Mouse (Mus musculus) liver, adult 2 months (tissue): ENCODE results near the gene Gm37240. TPM values are rescaled to one million over a fixed set of nuclear protein-coding genes. Genes with fewer than 3 reads are reported as not detected.

ENCODE experiments used
- DNase-seq: peaks from one replicate; pipeline ENCODE4 v3.0.0-alpha.2; 2011; ENCODE audit warnings: low read depth, low spot score; ENCODE audit errors: extremely low read depth
- H3K27ac ChIP-seq: fragments of 200-500 bp; replicated peaks from 2 replicates; pipeline ENCODE4 v1.5.1; 2012; ENCODE audit warnings: low read depth, mild to moderate bottlenecking, control low read depth, inconsistent platforms, low read length; ENCODE audit not compliant: insufficient read depth
- H3K27me3 ChIP-seq: fragments of 200-500 bp; 2 replicates; pipeline ENCODE4 v1.6.1; 2012; ENCODE audit warnings: mild to moderate bottlenecking, moderate library complexity, low read length, inconsistent platforms; ENCODE audit not compliant: control insufficient read depth, insufficient read depth
- H3K36me3 ChIP-seq: fragments of 200-500 bp; 2 replicates; pipeline ENCODE4 v1.6.1; 2012; ENCODE audit warnings: low read length, inconsistent platforms; ENCODE audit not compliant: control insufficient read depth, insufficient read depth
- H3K4me1 ChIP-seq: fragments of 200-500 bp; 2 replicates; pipeline ENCODE4 v1.6.1; 2011; ENCODE audit warnings: low read length; ENCODE audit not compliant: control insufficient read depth, insufficient read depth
- H3K4me3 ChIP-seq: fragments of 200-500 bp; 2 replicates; pipeline ENCODE4 v1.5.1; 2011; ENCODE audit warnings: low read depth, mild to moderate bottlenecking, control low read depth, low read length, moderate library complexity; ENCODE audit not compliant: insufficient read depth
- H3K79me2 ChIP-seq: fragments of 200-500 bp; 2 replicates; pipeline ENCODE4 v1.6.1; 2012; ENCODE audit warnings: inconsistent platforms, mild to moderate bottlenecking, low read length, moderate library complexity; ENCODE audit not compliant: control insufficient read depth, insufficient read depth
- H3K9ac ChIP-seq: fragments of 200-500 bp; 2 replicates; pipeline ENCODE4 v1.6.1; 2012; ENCODE audit warnings: low read depth, mild to moderate bottlenecking, control low read depth, inconsistent platforms, low read length
- CTCF ChIP-seq: fragments of 200-500 bp; IDR thresholded peaks from 2 replicates; pipeline ENCODE4 v1.5.1; 2011; ENCODE audit warnings: low read depth, low read length, control low read depth
- POLR2A ChIP-seq: fragments of 200-500 bp; IDR thresholded peaks from 2 replicates; pipeline ENCODE4 v1.6.1; 2011; ENCODE audit warnings: low read length, control low read depth; ENCODE audit not compliant: insufficient read depth; ENCODE audit errors: extremely low read depth
- WGBS: fragments of 180-500 bp; shearing (Covaris S2); methylation state at CpG from one replicate; pipeline ENCODE4 v1.1.7; 2018; 5-methylcytosine and 5-hydroxymethylcytosine counted together
- polyA plus RNA-seq: library from polyadenylated mRNA; depleted of rRNA; stranded (reverse); fragments of >200 nt; gene quantifications from 2 replicates; pipeline ENCODE4 v1.2.3, GENCODE M21; 2012
- total RNA-seq: library from RNA; depleted of rRNA; stranded (reverse); fragments of >200 nt; gene quantifications from 2 replicates; pipeline ENCODE4 v1.2.3, GENCODE M21; 2014

The Gm37240 gene
- total and polyA plus RNA-seq, 2 experiments: 2.2 to 6.9 TPM

DNA sequence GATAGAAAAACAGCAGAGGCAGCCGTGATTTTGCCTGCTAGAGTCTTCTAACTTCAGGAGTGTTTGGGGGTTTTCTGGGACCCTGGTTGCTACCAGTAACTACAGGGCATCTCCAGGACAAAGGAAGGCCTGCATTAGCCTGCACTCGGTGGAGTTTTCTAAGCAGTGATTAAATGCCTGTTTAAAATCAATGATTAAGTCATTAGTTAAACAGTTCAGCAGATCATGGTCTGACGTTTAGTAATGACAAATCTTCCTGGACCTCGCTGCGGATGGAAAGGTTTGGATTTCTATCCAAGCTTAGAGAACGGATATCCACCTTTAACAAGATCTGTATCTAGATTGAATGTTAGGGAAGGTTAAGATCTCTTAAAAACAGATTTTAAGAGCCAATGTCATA lies 1246.8 kb downstream of the Gm37240 start:
- Histone ChIP-seq H3K4me3 (no peak overlapping the region), H3K27me3 (no peaks in the 10 kb centered on the region), H3K27ac (peak overlapping the region; percentile 80), H3K4me1 (peaks cover 19% of the 10 kb centered on the region), H3K9ac (peak overlapping the region; percentile 48; the same call in 1 of the 2 replicates), H3K36me3 (no peaks in the 10 kb centered on the region), H3K79me2 (no peaks in the 10 kb centered on the region)
- no peak for TF ChIP-seq POLR2A
- 23% methylated on average over 6 of the region's 6 CpGs for WGBS
- DNase-seq: peak; percentile 84

DNA sequence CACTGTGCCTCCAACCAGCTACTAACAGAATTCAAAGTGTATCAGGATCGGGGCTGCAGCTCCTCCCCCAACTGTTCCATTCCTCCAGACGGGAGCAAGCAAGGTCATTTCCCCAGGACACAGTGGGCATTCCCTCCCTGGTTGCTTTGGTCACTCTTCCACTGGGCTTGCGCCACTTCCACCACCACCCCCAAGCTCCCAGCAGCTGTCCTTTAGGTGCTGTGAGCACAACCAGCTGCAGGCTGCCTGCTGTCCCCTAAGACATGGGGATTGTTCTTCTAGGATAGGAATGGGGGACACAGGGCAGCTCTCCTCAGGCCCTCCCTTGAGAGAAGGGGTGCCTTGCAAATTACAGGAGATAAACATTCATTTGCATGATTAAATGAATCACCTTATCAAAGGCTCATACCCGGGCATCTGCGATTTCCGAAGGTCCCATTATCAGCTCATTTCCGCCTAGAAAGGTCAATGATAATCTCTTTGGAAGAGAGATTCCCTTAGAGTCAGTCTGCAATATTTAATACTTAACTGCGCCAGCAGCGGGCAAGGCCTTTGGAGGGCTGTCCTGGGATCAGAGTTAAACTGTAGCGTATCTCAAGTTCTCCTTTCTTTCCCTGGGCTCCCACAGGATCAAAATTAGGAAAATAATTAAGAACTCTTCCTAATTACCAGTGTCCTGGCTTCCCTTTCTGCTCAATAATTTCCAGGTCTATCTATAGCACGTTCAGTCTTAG lies 1247.4 kb downstream of the Gm37240 start:
- WGBS: 14% methylated on average over 11 of the region's 11 CpGs
- no peaks in the 10 kb centered on the region for H3K36me3 ChIP-seq
- no peak for TF ChIP-seq CTCF
- TF ChIP-seq POLR2A: no peak
- peak overlapping the region; percentile 80 for H3K27ac ChIP-seq
- peaks cover 19% of the 10 kb centered on the region for H3K4me1 ChIP-seq
- DNase-seq: peak; percentile 81
- H3K9ac ChIP-seq: peak overlapping the region; percentile 10; the same call in 1 of the 2 replicates
- H3K27me3 ChIP-seq: no peaks in the 10 kb centered on the region
- no peaks in the 10 kb centered on the region for H3K79me2 ChIP-seq
- no peak overlapping the region for H3K4me3 ChIP-seq

DNA sequence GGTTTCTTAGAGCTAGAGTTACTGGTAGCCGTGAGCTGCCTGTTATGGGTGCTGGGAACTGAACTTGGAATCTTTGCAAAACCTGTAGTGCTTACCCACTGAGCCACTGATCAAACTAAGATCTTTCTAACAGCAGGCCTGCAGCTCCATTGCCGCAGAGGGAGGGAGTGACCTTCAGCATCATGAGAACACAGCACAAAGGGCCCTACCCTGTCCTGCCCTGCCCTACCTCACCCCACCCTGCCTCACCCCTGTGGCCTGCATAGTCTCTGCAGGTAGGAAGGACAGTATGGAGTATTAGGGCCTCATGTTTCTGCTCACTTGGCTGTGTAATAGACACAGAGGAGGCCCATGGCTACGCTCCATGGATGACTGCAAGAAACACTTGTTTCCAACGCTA lies 1248.5 kb downstream of the Gm37240 start:
- TF ChIP-seq POLR2A: no peak
- no peak for TF ChIP-seq CTCF
- peaks cover 19% of the 10 kb centered on the region for H3K4me1 ChIP-seq
- no peaks in the 10 kb centered on the region for H3K27me3 ChIP-seq
- H3K79me2 ChIP-seq: no peaks in the 10 kb centered on the region
- H3K36me3 ChIP-seq: no peaks in the 10 kb centered on the region
- WGBS: 89% methylated on average over 4 of the region's 4 CpGs
- H3K4me3 ChIP-seq: no peak overlapping the region
- H3K27ac ChIP-seq: no peak overlapping the region
- DNase-seq: no peak
- no peak overlapping the region for H3K9ac ChIP-seq

DNA sequence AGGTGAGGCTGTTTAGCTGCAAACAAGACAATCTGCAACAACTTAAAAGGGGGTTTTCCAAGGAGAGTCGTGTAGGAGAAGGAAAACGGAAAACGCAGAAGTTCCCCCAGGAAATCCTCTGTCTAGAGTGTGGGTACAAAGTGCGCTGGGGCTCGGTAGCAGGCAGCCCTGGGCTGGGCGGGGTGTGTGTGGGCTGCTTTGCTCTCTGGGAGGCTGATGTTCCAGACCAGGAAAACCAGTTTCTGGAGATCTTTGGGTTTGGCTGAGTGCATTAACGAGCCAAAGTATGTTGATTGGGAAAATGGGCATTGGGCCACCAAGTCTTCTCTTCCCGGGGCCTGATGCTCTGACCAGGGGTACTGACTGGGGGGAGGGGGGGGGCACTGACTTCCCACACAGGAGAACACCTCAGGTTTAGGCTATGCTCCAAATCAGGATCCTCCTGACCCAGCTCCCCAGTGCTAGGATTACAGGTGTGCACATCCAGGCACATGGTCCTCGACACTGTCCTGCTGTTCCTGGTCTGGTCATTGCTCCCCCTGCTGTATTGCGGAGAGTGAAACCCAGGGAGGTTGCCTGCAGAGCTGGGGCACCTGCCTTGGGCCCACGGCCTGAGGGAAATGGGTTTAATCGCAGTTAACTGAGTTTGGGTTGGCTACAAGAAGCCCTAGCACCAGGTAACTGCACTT lies 1249.3 kb downstream of the Gm37240 start:
- Histone ChIP-seq H3K79me2 (no peaks in the 10 kb centered on the region), H3K9ac (no peak overlapping the region), H3K4me1 (peaks cover 19% of the 10 kb centered on the region), H3K27ac (no peak overlapping the region), H3K4me3 (no peak overlapping the region), H3K27me3 (no peaks in the 10 kb centered on the region), H3K36me3 (no peaks in the 10 kb centered on the region)
- TF ChIP-seq POLR2A (no peak), CTCF (no peak)
- WGBS: 46% methylated on average over 12 of the region's 12 CpGs
- DNase-seq: no peak

DNA sequence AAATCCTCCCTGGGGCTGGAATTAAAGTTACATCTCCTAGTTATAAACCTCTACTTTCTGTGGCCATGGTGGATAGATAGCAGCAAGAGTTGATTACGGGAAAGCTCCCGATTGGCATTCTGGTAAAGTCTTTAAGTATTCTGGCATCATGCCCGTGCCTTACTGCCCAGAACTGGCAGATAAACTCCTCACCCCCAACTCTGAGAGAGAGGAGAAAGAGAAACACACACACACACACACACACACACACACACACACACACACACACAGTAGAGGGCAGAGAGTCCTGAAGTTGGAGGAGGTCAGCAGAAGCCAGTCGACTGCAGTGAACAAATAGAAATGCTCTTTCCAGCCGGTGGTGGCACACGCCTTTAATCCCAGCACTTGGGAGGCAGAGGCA lies 1250.2 kb downstream of the Gm37240 start:
- TF ChIP-seq POLR2A: no peak
- no peak for TF ChIP-seq CTCF
- WGBS: 51% methylated on average over 6 of the region's 6 CpGs
- no peak overlapping the region for H3K4me3 ChIP-seq
- H3K9ac ChIP-seq: no peak overlapping the region
- H3K27ac ChIP-seq: no peak overlapping the region
- H3K79me2 ChIP-seq: no peaks in the 10 kb centered on the region
- H3K27me3 ChIP-seq: no peaks in the 10 kb centered on the region
- DNase-seq: no peak
- H3K4me1 ChIP-seq: peaks cover 19% of the 10 kb centered on the region
- H3K36me3 ChIP-seq: no peaks in the 10 kb centered on the region

DNA sequence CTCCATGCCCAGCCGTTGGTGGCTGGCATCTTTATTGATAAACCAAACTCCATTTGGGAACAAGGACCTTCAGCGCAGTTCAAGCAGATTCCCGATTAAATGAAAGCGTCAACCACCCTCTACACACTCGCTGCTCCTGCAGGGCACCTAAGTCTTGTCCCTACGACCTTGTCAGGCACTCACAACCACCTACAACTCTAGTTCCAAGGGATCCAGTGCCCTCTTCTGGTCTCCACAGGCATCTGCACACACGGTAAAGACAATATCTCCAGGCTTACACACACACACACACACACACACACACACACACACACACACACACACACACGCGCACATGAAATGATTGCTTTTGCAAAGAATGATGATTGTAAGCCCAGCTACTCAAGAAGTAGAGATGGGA lies 1255.7 kb downstream of the Gm37240 start:
- WGBS: 96% methylated on average over 9 of the region's 9 CpGs
- Histone ChIP-seq H3K4me3 (no peak overlapping the region), H3K36me3 (no peaks in the 10 kb centered on the region), H3K79me2 (no peaks in the 10 kb centered on the region), H3K27me3 (no peaks in the 10 kb centered on the region), H3K9ac (no peak overlapping the region), H3K4me1 (no peaks in the 10 kb centered on the region), H3K27ac (no peak overlapping the region)
- DNase-seq: no peak
- TF ChIP-seq CTCF: no peak
- TF ChIP-seq POLR2A: no peak
